Mouse (Mus musculus): ENCODE data around the gene Bend6.
A peak's percentile ranks its signal among the peaks of the same experiment; 100 is the strongest.

Bend6 gene

DNA sequence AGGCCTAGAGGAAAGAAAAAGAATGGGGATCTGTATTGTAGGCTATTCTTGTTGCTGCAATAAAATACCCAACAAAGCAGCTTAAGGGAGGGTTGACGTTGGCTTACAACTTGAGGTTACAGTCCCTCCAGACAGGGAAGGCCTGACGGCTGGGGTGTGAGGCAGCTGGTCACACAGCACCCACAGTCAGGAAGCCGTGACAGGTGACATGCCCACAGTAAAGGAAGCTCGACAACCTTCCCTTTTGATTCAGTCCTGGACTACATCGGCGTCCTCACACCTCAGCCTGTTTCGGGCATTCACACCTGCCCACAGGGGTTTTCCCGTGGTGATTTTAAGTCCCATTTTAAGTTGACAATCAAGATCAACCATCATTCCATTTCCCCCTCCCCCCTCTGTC, 35.0 kb upstream of the Bend6 start:
- TF ChIP-seq CTCF (conservative IDR thresholded peaks at IDR 0.05; ENCODE audit: low read length) (no peak), NANOG (IDR thresholded peaks at IDR 0.05; ENCODE audit: borderline replicate concordance, low read length) (no peak), POU5F1 (IDR thresholded peaks at IDR 0.05; ENCODE audit: borderline replicate concordance, low read length) (no peak)
- no peaks in the 10 kb centered on the region for H3K36me3 ChIP-seq (ENCODE audit: insufficient read depth, low read length)
- peaks cover 95% of the 10 kb centered on the region for H3K4me1 ChIP-seq (replicated peaks; ENCODE audit: low read depth, low read length)
- H3K9me3 ChIP-seq (ENCODE audit: low read length) = no peaks in the 10 kb centered on the region
- no peak overlapping the region for H3K4me3 ChIP-seq (replicated peaks; ENCODE audit: low read length)
- H3K27me3 ChIP-seq (ENCODE audit: insufficient read depth, low read length) = no peaks in the 10 kb centered on the region

DNA sequence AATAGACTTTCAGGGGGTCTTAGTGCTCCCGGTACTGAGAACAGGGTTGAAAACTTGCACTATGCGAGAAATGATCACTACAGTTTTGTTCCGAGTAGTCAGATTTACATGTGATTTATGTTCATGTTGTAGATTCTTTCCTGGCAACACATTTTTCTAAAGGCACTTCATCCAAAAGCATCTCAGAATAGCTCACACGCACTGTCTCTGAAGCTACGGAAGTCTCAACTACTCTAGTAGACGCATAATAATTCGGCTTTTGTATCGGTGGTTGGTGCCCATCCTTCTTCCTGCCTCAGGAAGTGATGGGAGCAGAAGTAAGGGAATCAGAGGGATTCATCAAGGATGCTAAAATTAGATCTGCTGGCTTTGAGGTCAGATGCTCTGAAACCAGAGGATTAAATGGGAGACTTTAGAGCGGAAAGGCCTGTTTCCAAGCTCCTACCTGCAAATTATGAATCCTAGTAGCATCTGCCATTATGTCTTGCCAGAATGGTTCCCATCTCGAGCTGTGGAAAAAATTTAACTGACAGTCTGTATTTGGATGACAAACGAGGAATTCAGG, 32.8 kb upstream of the Bend6 start:
- peaks cover 76% of the 10 kb centered on the region for H3K4me1 ChIP-seq (replicated peaks; ENCODE audit: low read depth, low read length)
- no peaks in the 10 kb centered on the region for H3K9me3 ChIP-seq (ENCODE audit: low read length)
- no peak for TF ChIP-seq NANOG (IDR thresholded peaks at IDR 0.05; ENCODE audit: borderline replicate concordance, low read length)
- TF ChIP-seq POU5F1 (IDR thresholded peaks at IDR 0.05; ENCODE audit: borderline replicate concordance, low read length) = no peak
- no peak for TF ChIP-seq CTCF (conservative IDR thresholded peaks at IDR 0.05; ENCODE audit: low read length)
- no peaks in the 10 kb centered on the region for H3K27me3 ChIP-seq (ENCODE audit: insufficient read depth, low read length)
- no peaks in the 10 kb centered on the region for H3K36me3 ChIP-seq (ENCODE audit: insufficient read depth, low read length)
- H3K4me3 ChIP-seq (replicated peaks; ENCODE audit: low read length) = no peak overlapping the region

DNA sequence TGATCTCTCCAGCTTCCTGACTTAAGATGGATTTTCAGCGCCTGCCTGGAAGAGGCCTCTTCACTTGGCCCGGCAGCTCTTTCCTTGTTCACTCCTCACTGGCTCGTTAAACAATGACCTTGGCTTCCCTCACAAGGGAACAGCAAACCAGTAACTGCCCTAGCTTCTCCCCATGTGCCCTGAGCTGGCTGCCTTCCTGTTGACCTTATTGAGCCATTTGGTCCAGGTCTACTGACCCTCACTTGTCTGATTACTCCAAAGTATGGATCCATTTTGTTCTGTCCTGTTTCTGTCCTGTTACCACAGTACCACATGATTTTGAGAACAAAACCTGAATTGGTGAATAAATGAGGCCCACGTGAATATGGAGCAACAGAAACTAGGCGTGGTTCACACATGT, 32.2 kb upstream of the Bend6 start:
- Histone ChIP-seq H3K4me3 (replicated peaks; ENCODE audit: low read length) (0 out of 2 replicates have a peak overlapping the region, but pooled peaks have one; percentile 20), H3K4me1 (replicated peaks; ENCODE audit: low read depth, low read length) (peaks cover 69% of the 10 kb centered on the region), H3K36me3 (ENCODE audit: insufficient read depth, low read length) (no peaks in the 10 kb centered on the region), H3K9me3 (ENCODE audit: low read length) (no peaks in the 10 kb centered on the region), H3K27me3 (ENCODE audit: insufficient read depth, low read length) (no peaks in the 10 kb centered on the region)
- no peak for TF ChIP-seq NANOG (IDR thresholded peaks at IDR 0.05; ENCODE audit: borderline replicate concordance, low read length)
- no peak for TF ChIP-seq POU5F1 (IDR thresholded peaks at IDR 0.05; ENCODE audit: borderline replicate concordance, low read length)
- TF ChIP-seq CTCF (conservative IDR thresholded peaks at IDR 0.05; ENCODE audit: low read length) = no peak

DNA sequence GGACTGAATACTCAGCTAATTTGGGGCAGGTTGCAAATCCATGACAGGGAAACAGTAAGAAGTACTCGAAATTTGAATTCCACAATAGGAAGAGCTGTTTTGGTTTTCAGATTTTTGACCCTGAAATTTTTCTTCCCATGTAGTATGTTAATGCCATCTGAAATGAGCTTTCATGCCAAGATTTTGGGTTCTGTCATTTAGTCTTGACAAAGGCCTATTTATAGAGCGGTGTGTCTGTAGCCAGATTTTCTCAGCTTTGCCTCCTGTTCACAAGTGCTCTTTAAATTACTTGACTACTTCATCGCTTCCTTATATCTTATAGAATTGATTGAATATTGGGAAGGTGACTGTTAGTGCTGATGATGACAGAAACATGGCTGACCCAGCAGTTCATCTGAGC, 28.3 kb upstream of the Bend6 start:
- no peaks in the 10 kb centered on the region for H3K27me3 ChIP-seq (ENCODE audit: insufficient read depth, low read length)
- no peaks in the 10 kb centered on the region for H3K9me3 ChIP-seq (ENCODE audit: low read length)
- no peak overlapping the region for H3K4me3 ChIP-seq (replicated peaks; ENCODE audit: low read length)
- no peak for TF ChIP-seq CTCF (conservative IDR thresholded peaks at IDR 0.05; ENCODE audit: low read length)
- no peak for TF ChIP-seq POU5F1 (IDR thresholded peaks at IDR 0.05; ENCODE audit: borderline replicate concordance, low read length)
- TF ChIP-seq NANOG (IDR thresholded peaks at IDR 0.05; ENCODE audit: borderline replicate concordance, low read length) = no peak
- H3K4me1 ChIP-seq (replicated peaks; ENCODE audit: low read depth, low read length) = peaks cover 36% of the 10 kb centered on the region
- H3K36me3 ChIP-seq (ENCODE audit: insufficient read depth, low read length) = no peaks in the 10 kb centered on the region

DNA sequence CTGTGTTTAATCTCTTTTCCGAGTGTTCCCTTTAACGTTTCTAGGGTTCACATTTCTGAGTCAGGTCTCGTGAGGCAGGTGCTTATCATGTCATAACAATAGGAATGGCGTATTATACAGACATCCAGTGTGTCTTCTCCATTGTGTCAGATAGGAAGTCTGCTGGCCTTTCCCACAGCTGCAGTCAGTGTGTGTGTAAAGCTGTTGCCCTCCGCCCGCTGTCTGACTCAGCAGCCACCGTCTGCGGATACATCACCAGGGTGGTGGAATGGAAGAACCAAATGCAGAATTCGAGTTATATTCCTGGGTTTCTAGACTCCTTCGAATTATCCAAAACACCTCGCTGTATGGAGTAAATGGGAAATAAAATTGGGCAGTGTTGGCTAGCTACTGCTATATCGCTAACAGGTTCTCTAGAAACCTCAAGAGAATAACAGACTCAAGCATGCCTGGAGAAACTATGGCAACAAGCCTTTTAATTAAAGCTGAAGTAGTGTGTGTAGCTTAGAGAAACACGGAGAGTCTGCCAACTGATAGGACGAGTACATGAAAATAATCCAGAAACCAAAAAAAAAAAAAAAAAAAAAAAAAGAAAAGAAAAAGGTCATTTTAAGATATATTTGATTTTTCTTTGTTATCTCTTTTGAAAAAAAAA, 25.4 kb upstream of the Bend6 start:
- H3K36me3 ChIP-seq (ENCODE audit: insufficient read depth, low read length) = 0 out of 2 replicates have a peak, but pooled peaks cover 3% of the 10 kb centered on the region
- H3K27me3 ChIP-seq (ENCODE audit: insufficient read depth, low read length) = no peaks in the 10 kb centered on the region
- no peak overlapping the region for H3K4me3 ChIP-seq (replicated peaks; ENCODE audit: low read length)
- TF ChIP-seq CTCF (conservative IDR thresholded peaks at IDR 0.05; ENCODE audit: low read length) (no peak), NANOG (IDR thresholded peaks at IDR 0.05; ENCODE audit: borderline replicate concordance, low read length) (no peak), POU5F1 (IDR thresholded peaks at IDR 0.05; ENCODE audit: borderline replicate concordance, low read length) (no peak)
- no peaks in the 10 kb centered on the region for H3K9me3 ChIP-seq (ENCODE audit: low read length)
- peaks cover 6% of the 10 kb centered on the region for H3K4me1 ChIP-seq (replicated peaks; ENCODE audit: low read depth, low read length)

DNA sequence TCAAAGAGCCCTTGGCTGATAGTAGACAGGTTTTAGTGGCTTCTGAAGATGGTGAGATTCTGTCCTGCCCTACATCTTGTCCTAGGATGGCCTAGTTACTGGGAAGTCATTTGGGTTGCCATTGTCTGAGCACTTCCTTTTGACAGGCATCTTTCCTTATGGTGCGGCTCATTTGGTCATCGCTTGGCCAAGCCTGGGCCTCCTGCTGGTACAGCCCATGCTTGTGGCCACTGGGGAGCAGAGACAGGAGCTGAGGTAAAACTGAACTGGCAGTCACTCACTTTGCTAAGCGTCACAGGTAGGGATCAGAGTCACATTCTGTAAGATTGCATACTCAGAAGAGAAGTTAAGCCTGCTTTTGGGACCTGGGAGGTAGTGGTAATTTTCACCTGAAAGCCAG, 24.6 kb upstream of the Bend6 start:
- no peaks in the 10 kb centered on the region for H3K27me3 ChIP-seq (ENCODE audit: insufficient read depth, low read length)

DNA sequence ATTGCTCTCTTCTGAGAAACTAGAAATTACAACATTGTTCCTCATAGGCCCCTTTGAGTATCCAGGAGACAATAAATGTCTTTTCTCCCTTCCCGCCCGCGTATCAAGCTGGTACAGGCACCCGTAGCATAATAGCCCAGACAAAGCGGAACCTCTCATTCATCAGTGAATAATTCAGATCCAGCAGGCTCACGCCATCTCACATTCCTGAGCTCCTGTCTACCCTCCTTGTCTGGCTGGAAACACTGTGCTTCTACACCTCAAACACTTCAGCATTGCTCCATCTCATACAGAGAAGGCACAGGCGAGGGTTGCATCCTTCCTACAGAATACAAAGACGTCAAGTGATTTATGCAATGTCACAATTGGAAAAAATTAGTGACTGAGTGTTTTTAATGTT, 24.2 kb upstream of the Bend6 start:
- H3K4me3 ChIP-seq (replicated peaks; ENCODE audit: low read length) = no peak overlapping the region
- H3K9me3 ChIP-seq (ENCODE audit: low read length) = no peaks in the 10 kb centered on the region
- no peaks in the 10 kb centered on the region for H3K27me3 ChIP-seq (ENCODE audit: insufficient read depth, low read length)
- H3K36me3 ChIP-seq (ENCODE audit: insufficient read depth, low read length) = 0 out of 2 replicates have a peak, but pooled peaks cover 3% of the 10 kb centered on the region
- peaks cover 10% of the 10 kb centered on the region for H3K4me1 ChIP-seq (replicated peaks; ENCODE audit: low read depth, low read length)
- no peak for TF ChIP-seq POU5F1 (IDR thresholded peaks at IDR 0.05; ENCODE audit: borderline replicate concordance, low read length)
- TF ChIP-seq NANOG (IDR thresholded peaks at IDR 0.05; ENCODE audit: borderline replicate concordance, low read length) = no peak
- no peak for TF ChIP-seq CTCF (conservative IDR thresholded peaks at IDR 0.05; ENCODE audit: low read length)

More for the DNA sequence above, 24.6 kb upstream of the Bend6 start:
- H3K4me1 ChIP-seq (replicated peaks; ENCODE audit: low read depth, low read length) = peaks cover 7% of the 10 kb centered on the region
- H3K36me3 ChIP-seq (ENCODE audit: insufficient read depth, low read length) = 0 out of 2 replicates have a peak, but pooled peaks cover 3% of the 10 kb centered on the region
- H3K4me3 ChIP-seq (replicated peaks; ENCODE audit: low read length) = no peak overlapping the region
- no peaks in the 10 kb centered on the region for H3K9me3 ChIP-seq (ENCODE audit: low read length)
- TF ChIP-seq POU5F1 (IDR thresholded peaks at IDR 0.05; ENCODE audit: borderline replicate concordance, low read length) (no peak), CTCF (conservative IDR thresholded peaks at IDR 0.05; ENCODE audit: low read length) (no peak), NANOG (IDR thresholded peaks at IDR 0.05; ENCODE audit: borderline replicate concordance, low read length) (no peak)

DNA sequence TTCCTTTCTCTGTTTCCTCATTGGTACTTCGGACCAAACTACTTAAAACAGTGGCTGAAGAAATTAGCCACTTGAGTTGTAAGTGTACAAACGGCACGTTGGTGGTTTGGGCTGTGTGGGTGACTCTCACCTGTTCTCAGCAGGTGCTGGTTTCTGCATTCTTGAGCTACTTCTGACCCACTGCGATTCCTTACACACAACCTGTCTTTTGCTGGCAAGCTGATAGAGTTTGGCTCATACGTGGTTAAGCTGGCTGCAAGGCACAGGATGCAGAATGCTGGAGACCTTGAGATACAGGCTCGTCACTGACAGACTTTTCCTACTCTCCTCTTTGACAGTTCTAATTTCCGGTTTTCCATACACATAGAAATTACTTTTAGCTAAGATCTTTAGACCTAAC, 19.9 kb upstream of the Bend6 start:
- no peak for TF ChIP-seq NANOG (IDR thresholded peaks at IDR 0.05; ENCODE audit: borderline replicate concordance, low read length)
- no peak for TF ChIP-seq POU5F1 (IDR thresholded peaks at IDR 0.05; ENCODE audit: borderline replicate concordance, low read length)
- no peak for TF ChIP-seq CTCF (conservative IDR thresholded peaks at IDR 0.05; ENCODE audit: low read length)
- H3K4me1 ChIP-seq (replicated peaks; ENCODE audit: low read depth, low read length) = peaks cover 12% of the 10 kb centered on the region
- 0 out of 2 replicates have a peak, but pooled peaks cover 3% of the 10 kb centered on the region for H3K36me3 ChIP-seq (ENCODE audit: insufficient read depth, low read length)
- no peaks in the 10 kb centered on the region for H3K27me3 ChIP-seq (ENCODE audit: insufficient read depth, low read length)
- no peak overlapping the region for H3K4me3 ChIP-seq (replicated peaks; ENCODE audit: low read length)
- H3K9me3 ChIP-seq (ENCODE audit: low read length) = no peaks in the 10 kb centered on the region

All from E14TG2a.4 (cell line).